Mouse (Mus musculus) heart, embryonic 13.5 days (tissue): ENCODE data around the gene Gpc1. TPM values are rescaled to one million over a fixed set of nuclear protein-coding genes. Genes with fewer than 3 reads are reported as not detected.

Experiments used
- ATAC-seq: fragments of 200-750 bp; cut with Nextera tagmentation; 2 replicates; pipeline ENCODE4 v1.8.0; 2017; ENCODE audit warnings: moderate TSS enrichment; ENCODE audit not compliant: insufficient number of reproducible peaks, low FRiP score, low TSS enrichment; ENCODE audit errors: extremely low read depth
- H3K27ac ChIP-seq: fragments of 300-500 bp; sonication (generic); replicated peaks from 2 replicates; pipeline ENCODE4 v1.5.1; 2015; ENCODE audit warnings: moderate library complexity, mild to moderate bottlenecking, inconsistent platforms
- H3K27me3 ChIP-seq: fragments of 300-500 bp; sonication (generic); replicated peaks from 2 replicates; pipeline ENCODE4 v1.6.1; 2015; ENCODE audit warnings: mild to moderate bottlenecking, inconsistent platforms
- H3K36me3 ChIP-seq: fragments of 300-500 bp; sonication (generic); 2 replicates; pipeline ENCODE4 v1.6.1; 2015; ENCODE audit warnings: mild to moderate bottlenecking, inconsistent platforms
- H3K4me1 ChIP-seq: fragments of 300-500 bp; sonication (generic); 2 replicates; pipeline ENCODE4 v1.6.1; 2015; ENCODE audit warnings: inconsistent platforms
- H3K4me2 ChIP-seq: fragments of 300-500 bp; sonication (generic); 2 replicates; pipeline ENCODE4 v1.6.1; 2015; ENCODE audit warnings: inconsistent platforms, mild to moderate bottlenecking, moderate library complexity
- H3K4me3 ChIP-seq: fragments of 300-500 bp; sonication (generic); 2 replicates; pipeline ENCODE4 v1.5.1; 2015; ENCODE audit warnings: moderate library complexity, mild to moderate bottlenecking, inconsistent platforms
- H3K9ac ChIP-seq: fragments of 300-500 bp; sonication (generic); 2 replicates; pipeline ENCODE4 v1.6.1; 2015; ENCODE audit warnings: inconsistent platforms, mild to moderate bottlenecking, moderate library complexity
- H3K9me3 ChIP-seq: fragments of 300-500 bp; sonication (generic); 2 replicates; pipeline ENCODE4 v1.6.1; 2016; ENCODE audit warnings: inconsistent platforms
- WGBS: fragments of 180-500 bp; shearing (Covaris S2); methylation state at CpG from one replicate; pipeline ENCODE4 v1.1.7; 2015; ENCODE audit warnings: mixed read lengths; 5-methylcytosine and 5-hydroxymethylcytosine counted together
- microRNA counts: library from miRNA; unstranded; fragments of <30 nt; microRNA quantifications from one replicate; lab custom pipeline; 2016
- microRNA-seq: library from miRNA; unstranded; fragments of <30 nt; microRNA quantifications from one replicate; pipeline ENCODE4, GENCODE M21; 2016
- polyA plus RNA-seq: library from polyadenylated mRNA; unstranded; fragments of >200 nt; fragmentation: Nextera tagmentation; extraction: Ambion mirVana; gene quantifications from 2 replicates; pipeline ENCODE4 v1.2.1, GENCODE M21; 2015

Gene Gpc1
- polyA plus RNA-seq, 1 experiment from 2014 or later, result 53.1 TPM

DNA sequence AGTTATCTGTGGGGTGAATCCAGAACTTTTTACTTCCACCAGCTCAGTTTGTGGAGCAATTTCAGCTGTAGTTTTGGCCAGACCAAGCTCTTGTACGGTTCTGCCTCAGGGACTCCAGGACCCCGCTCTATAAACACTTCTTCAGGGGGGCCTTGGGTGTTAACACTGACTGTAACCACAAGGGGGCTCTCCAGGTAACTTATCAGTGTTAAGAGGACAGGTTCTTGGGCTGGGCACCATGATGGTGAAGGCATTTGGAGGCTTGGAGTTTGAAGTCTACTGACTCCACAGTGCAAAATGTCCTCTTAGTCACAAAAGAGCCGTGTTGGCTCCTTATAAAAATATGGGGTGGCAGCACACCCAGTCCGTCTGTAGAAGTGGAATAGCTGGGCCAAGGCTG, 77.6 kb downstream of the Gpc1 start:
- Histone ChIP-seq H3K4me1 (peaks cover 43% of the 10 kb centered on the region), H3K9ac (no peak overlapping the region), H3K27ac (no peak overlapping the region), H3K27me3 (peaks cover 6% of the 10 kb centered on the region; the same call in 1 of the 2 replicates), H3K4me2 (no peak overlapping the region), H3K36me3 (peaks cover 4% of the 10 kb centered on the region), H3K9me3 (no peaks in the 10 kb centered on the region), H3K4me3 (no peak overlapping the region)
- WGBS, result 68% methylated on average over 4 of the region's 4 CpGs
- ATAC-seq, result no peak

MicroRNAs encoded within 50 kb of the gene (microRNA counts, 519-probe panel; counts per million panel counts)
- 4,654 counts per million, percentile 81 among the panel's probes with 10 or more counts for microRNA mmu-miR-149 (lab: Ali Mortazavi, UCI)

Small RNA genes within 50 kb of the gene (microRNA-seq; reads per million reads assigned to microRNA genes)
- 4,523 reads per million, percentile 91 among the genes with 10 or more reads in this experiment for gene Mir149

Other genes with a start within 250 kb of the Gpc1 start
- gene Olfr1412, start 245.9 kb upstream of the Gpc1 start, polyA plus RNA-seq, result not detected in 2 replicates
- gene Olfr1411, start 237.2 kb upstream of the Gpc1 start, polyA plus RNA-seq, result not detected in 2 replicates
- not detected in 2 replicates for gene Olfr1410, start 225.9 kb upstream of the Gpc1 start, polyA plus RNA-seq
- not detected in 2 replicates for gene Olfr12, start 213.9 kb upstream of the Gpc1 start, polyA plus RNA-seq
- gene Cops9, start 189.7 kb upstream of the Gpc1 start, polyA plus RNA-seq, result 403 and 485 TPM in 2 replicates
- not detected in 2 replicates for gene Otos, start 182.8 kb upstream of the Gpc1 start, polyA plus RNA-seq
- gene Ankmy1, start 71.3 kb downstream of the Gpc1 start, polyA plus RNA-seq, result 0.12 and 0.17 TPM in 2 replicates
- gene Dusp28, start 75.3 kb downstream of the Gpc1 start, polyA plus RNA-seq, result 9.8 and 12.8 TPM in 2 replicates
- 30.9 and 31.0 TPM in 2 replicates for gene Rnpepl1, start 79.1 kb downstream of the Gpc1 start, polyA plus RNA-seq
- gene Capn10, start 102.7 kb downstream of the Gpc1 start, polyA plus RNA-seq, result 14.9 and 15.8 TPM in 2 replicates
- 0.14 and 0.48 TPM in 2 replicates for gene Gpr35, start 119.2 kb downstream of the Gpc1 start, polyA plus RNA-seq
- not detected in 2 replicates for gene Aqp12, start 174.7 kb downstream of the Gpc1 start, polyA plus RNA-seq